Mouse (Mus musculus): Measurements from ENCODE around the gene Gm4846.
"Not testable (repeated sequence)": the region's sequence is repeated elsewhere in the genome, so short reads cannot be mapped to it uniquely, and the experiment has no call there.

DNA sequence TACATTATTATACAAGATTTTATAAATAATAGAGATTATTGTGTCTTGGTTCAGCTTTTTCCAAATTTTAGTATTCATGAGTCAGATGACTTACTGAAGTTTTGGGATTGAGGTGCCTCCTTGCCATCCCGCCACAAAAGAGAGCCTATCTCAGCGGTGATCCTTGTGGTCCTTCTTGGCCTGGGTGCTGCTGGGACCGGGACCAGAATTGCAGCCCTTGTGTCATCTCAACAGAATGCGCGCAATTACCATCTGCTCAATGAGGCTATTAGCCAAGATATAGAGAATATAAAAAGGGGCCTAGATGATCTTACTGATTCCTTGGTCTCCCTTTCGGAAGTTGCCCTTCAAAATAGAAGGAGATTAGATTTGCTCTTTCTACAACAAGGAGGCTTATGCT lies 22.2 kb upstream of the Gm4846 start:
- TF ChIP-seq CTCF, EP300 (IDR thresholded peaks at IDR 0.05): not testable (repeated sequence)
